Mouse (Mus musculus) embryonic facial prominence, embryonic 11.5 days (tissue): ENCODE results near the gene Tbcel. TPM values are rescaled to one million over a fixed set of nuclear protein-coding genes. Genes with fewer than 3 reads are reported as not detected.

Experiments
- ATAC-seq: fragments of 200-750 bp; cut with Nextera tagmentation; replicated peaks from 2 replicates; pipeline ENCODE4 v1.8.0; 2017; ENCODE audit warnings: low read depth; ENCODE audit not compliant: insufficient number of reproducible peaks, low FRiP score, low TSS enrichment
- DNase-seq: peaks from one replicate; pipeline ENCODE4 v3.0.0-alpha.2; 2015; ENCODE audit warnings: low spot score
- H3K27ac ChIP-seq: fragments of 300-500 bp; sonication (generic); replicated peaks from 2 replicates; pipeline ENCODE4 v1.5.1; 2014; ENCODE audit warnings: mild to moderate bottlenecking, low read depth, low read length, control low read depth
- H3K27me3 ChIP-seq: fragments of 300-500 bp; sonication (generic); 2 replicates; pipeline ENCODE4 v1.6.1; 2014; ENCODE audit warnings: mild to moderate bottlenecking, low read length, moderate library complexity, mixed read lengths; ENCODE audit not compliant: control insufficient read depth, insufficient read depth
- H3K36me3 ChIP-seq: fragments of 300-500 bp; sonication (generic); replicated peaks from 2 replicates; pipeline ENCODE4 v1.6.1; 2014; ENCODE audit warnings: low read depth, mild to moderate bottlenecking, low read length, moderate library complexity, mixed read lengths; ENCODE audit not compliant: control insufficient read depth, insufficient read depth
- H3K4me1 ChIP-seq: fragments of 300-500 bp; sonication (generic); 2 replicates; pipeline ENCODE4 v1.6.1; 2014; ENCODE audit warnings: low read length, mixed read lengths; ENCODE audit not compliant: control insufficient read depth, insufficient read depth
- H3K4me2 ChIP-seq: fragments of 300-500 bp; sonication (generic); 2 replicates; pipeline ENCODE4 v1.6.1; 2014; ENCODE audit warnings: low read depth, mild to moderate bottlenecking, control low read depth, low read length, moderate library complexity
- H3K4me3 ChIP-seq: fragments of 300-500 bp; sonication (generic); 2 replicates; pipeline ENCODE4 v1.5.1; 2014; ENCODE audit warnings: low read depth, low read length, control low read depth
- H3K9ac ChIP-seq: fragments of 300-500 bp; sonication (generic); replicated peaks from 2 replicates; pipeline ENCODE4 v1.6.1; 2014; ENCODE audit warnings: mild to moderate bottlenecking, control low read depth, low read length
- H3K9me3 ChIP-seq: fragments of 300-500 bp; sonication (generic); replicated peaks from 2 replicates; pipeline ENCODE4 v1.6.1; 2016; ENCODE audit warnings: mild to moderate bottlenecking, low read length, inconsistent platforms, mixed read lengths; ENCODE audit not compliant: control insufficient read depth
- WGBS: fragments of 180-500 bp; shearing (Covaris S2); extraction: QIAGEN DNeasy Blood & Tissue Kit; methylation state at CpG from one replicate; pipeline ENCODE4 v1.1.7; 2014; 5-methylcytosine and 5-hydroxymethylcytosine counted together
- polyA plus RNA-seq: library from polyadenylated mRNA; unstranded; fragments of >200 nt; fragmentation: Nextera tagmentation; extraction: Ambion mirVana; gene quantifications from 2 replicates; pipeline ENCODE4 v1.2.1, GENCODE M21; 2014

Tbcel gene
- polyA plus RNA-seq, result 4.3 and 4.8 TPM in 2 replicates

GRCm38 (mm10) chr9:42507709-42508108 is at the start of gene Tbcel:
TSS of gene Tbcel (minus strand) at chr9:42507809.
- ATAC-seq, result no peak
- no peak within 1 kb of the TSS for H3K4me3 ChIP-seq
- 87% methylated on average over 6 of the region's 6 CpGs for WGBS

GRCm38 (mm10) chr9:42555186-42555585 is 47.6 kb upstream of the Tbcel start:
- DNase-seq (no peak), ATAC-seq (no peak)
- no peaks in the 10 kb centered on the region for H3K27me3 ChIP-seq
- no peak overlapping the region for H3K9ac ChIP-seq
- H3K4me1 ChIP-seq, result no peaks in the 10 kb centered on the region
- H3K4me2 ChIP-seq, result no peak overlapping the region
- no peaks in the 10 kb centered on the region for H3K36me3 ChIP-seq
- WGBS, result 81% methylated on average over 1 of the region's 1 CpGs
- no peaks in the 10 kb centered on the region for H3K9me3 ChIP-seq
- no peak overlapping the region for H3K4me3 ChIP-seq
- H3K27ac ChIP-seq, result no peak overlapping the region

More at GRCm38 (mm10) chr9:42507709-42508108, at the start of gene Tbcel:
- H3K9ac ChIP-seq, result no peak within 1 kb of the TSS
- no peak within 1 kb of the TSS for H3K4me2 ChIP-seq
- H3K27me3 ChIP-seq, result no peaks in the 10 kb centered on the region
- no peaks in the 10 kb centered on the region for H3K9me3 ChIP-seq
- H3K4me1 ChIP-seq, result no peaks in the 10 kb centered on the region
- no peak for DNase-seq
- no peak within 1 kb of the TSS for H3K27ac ChIP-seq
- no peaks in the 10 kb centered on the region for H3K36me3 ChIP-seq

- WGBS, result 15% methylated on average over 13 of the region's 13 CpGs
- DNase-seq (peak; percentile 72), ATAC-seq (no peak)
- Histone ChIP-seq H3K4me3 (no peak overlapping the region), H3K36me3 (no peaks in the 10 kb centered on the region), H3K27ac (no peak overlapping the region), H3K4me1 (no peaks in the 10 kb centered on the region), H3K9ac (no peak overlapping the region), H3K27me3 (no peaks in the 10 kb centered on the region), H3K4me2 (no peak overlapping the region), H3K9me3 (no peaks in the 10 kb centered on the region)
Observed at GRCm38 (mm10) chr9:42550116-42550515, 42.5 kb upstream of the Tbcel start.

GRCm38 (mm10) chr9:42548981-42549380 is 41.4 kb upstream of the Tbcel start:
- H3K9ac ChIP-seq, result no peak overlapping the region
- H3K36me3 ChIP-seq, result no peaks in the 10 kb centered on the region
- H3K4me2 ChIP-seq, result no peak overlapping the region
- WGBS, result 75% methylated on average over 7 of the region's 7 CpGs
- no peaks in the 10 kb centered on the region for H3K27me3 ChIP-seq
- ATAC-seq, result no peak
- no peak overlapping the region for H3K27ac ChIP-seq
- no peak overlapping the region for H3K4me3 ChIP-seq
- no peak for DNase-seq
- H3K9me3 ChIP-seq, result no peaks in the 10 kb centered on the region
- no peaks in the 10 kb centered on the region for H3K4me1 ChIP-seq

GRCm38 (mm10) chr9:42544521-42544920 is 36.9 kb upstream of the Tbcel start:
- Histone ChIP-seq H3K4me1 (no peaks in the 10 kb centered on the region), H3K9ac (no peak overlapping the region), H3K27ac (no peak overlapping the region), H3K4me3 (no peak overlapping the region), H3K9me3 (no peaks in the 10 kb centered on the region), H3K36me3 (no peaks in the 10 kb centered on the region), H3K27me3 (no peaks in the 10 kb centered on the region), H3K4me2 (no peak overlapping the region)
- ATAC-seq (no peak), DNase-seq (no peak)
- WGBS, result 81% methylated on average over 10 of the region's 10 CpGs

- H3K27ac ChIP-seq, result no peak overlapping the region
- H3K4me2 ChIP-seq, result no peak overlapping the region
- WGBS, result 86% methylated on average over 8 of the region's 8 CpGs
Observed at GRCm38 (mm10) chr9:42533491-42533890, 25.9 kb upstream of the Tbcel start.

GRCm38 (mm10) chr9:42533041-42533440 is 25.4 kb upstream of the Tbcel start:
- Histone ChIP-seq H3K27ac (no peak overlapping the region), H3K4me3 (no peak overlapping the region), H3K36me3 (no peaks in the 10 kb centered on the region), H3K4me2 (no peak overlapping the region), H3K4me1 (no peaks in the 10 kb centered on the region), H3K27me3 (no peaks in the 10 kb centered on the region), H3K9ac (no peak overlapping the region), H3K9me3 (no peaks in the 10 kb centered on the region)
- ATAC-seq (no peak), DNase-seq (no peak)
- 23% methylated on average over 6 of the region's 6 CpGs for WGBS

More at GRCm38 (mm10) chr9:42533491-42533890, 25.9 kb upstream of the Tbcel start:
- Histone ChIP-seq H3K4me3 (no peak overlapping the region), H3K9me3 (no peaks in the 10 kb centered on the region), H3K4me1 (no peaks in the 10 kb centered on the region), H3K9ac (no peak overlapping the region), H3K36me3 (no peaks in the 10 kb centered on the region), H3K27me3 (no peaks in the 10 kb centered on the region)
- ATAC-seq, result no peak
- DNase-seq, result no peak

GRCm38 (mm10) chr9:42531951-42532350 is 24.3 kb upstream of the Tbcel start:
- DNase-seq, result no peak
- H3K4me3 ChIP-seq, result no peak overlapping the region
- no peaks in the 10 kb centered on the region for H3K36me3 ChIP-seq
- H3K9me3 ChIP-seq, result no peaks in the 10 kb centered on the region
- WGBS, result 39% methylated on average over 3 of the region's 3 CpGs
- H3K4me2 ChIP-seq, result no peak overlapping the region
- H3K4me1 ChIP-seq, result no peaks in the 10 kb centered on the region
- no peaks in the 10 kb centered on the region for H3K27me3 ChIP-seq
- ATAC-seq, result no peak
- H3K27ac ChIP-seq, result no peak overlapping the region
- no peak overlapping the region for H3K9ac ChIP-seq
